In genomic region chr7:143180761-143181160, GRCm38 (mm10) we compare ENCODE assay signal across 7 mouse cellular contexts.
A peak's percentile ranks its signal among the peaks of the same experiment; 100 is the strongest.
DNase-seq lines count a peak whose midpoint lies in the region; ATAC-seq lines count a peak whose summit lies in the region.

No protein-coding gene starts in this region.

- no peaks in the 10 kb centered on the region for H3K36me3 ChIP-seq in heart, embryonic 11.5 days (ENCODE audit: control insufficient read depth, insufficient read depth, low read length)

- no peak overlapping the region for H3K4me3 ChIP-seq in heart, embryonic 11.5 days (ENCODE audit: low read depth, low read length)

- peak; percentile 46 to 57 for DNase-seq in right cerebral cortex, postnatal 10 days (ENCODE audit: low spot score in 2 of 2)
- no peak for DNase-seq in right cerebral cortex, adult 2 months (ENCODE audit: low spot score in 2 of 2)
- peak; percentile 25 for DNase-seq in brain, adult 2 months (ENCODE audit: low read depth, low spot score)
- DNase-seq in kidney, adult 9 months = peak; percentile 51
- DNase-seq in lung, postnatal 36 days = peak; percentile 87
- no peak for DNase-seq in thymus, postnatal 25 days

- no peaks in the 10 kb centered on the region for H3K9me3 ChIP-seq in heart, embryonic 11.5 days (replicated peaks; ENCODE audit: control insufficient read depth, low read length)

- H3K4me2 ChIP-seq in heart, embryonic 11.5 days = no peak overlapping the region

- ATAC-seq in heart, embryonic 11.5 days (replicated peaks; ENCODE audit: insufficient number of reproducible peaks, low FRiP score, low TSS enrichment) = peak; percentile 52

- WGBS in heart, embryonic 11.5 days (ENCODE audit: insufficient replicate concordance) = 44% methylated on average over 3 of the region's 3 CpGs

- H3K27me3 ChIP-seq in heart, embryonic 11.5 days (ENCODE audit: control insufficient read depth, insufficient read depth, low read length) = no peaks in the 10 kb centered on the region

- H3K4me1 ChIP-seq in heart, embryonic 11.5 days (ENCODE audit: control insufficient read depth, insufficient read depth, low read length) = peaks cover 8% of the 10 kb centered on the region

- no peak overlapping the region for H3K9ac ChIP-seq in heart, embryonic 11.5 days (ENCODE audit: low read depth, low read length)

- H3K27ac ChIP-seq in heart, embryonic 11.5 days (ENCODE audit: low read depth, low read length) = no peak overlapping the region

Comparison
In these comparisons a context has a peak if more than half of its experiments do, and no peak if none do; other contexts are left out.
1. DNase-seq: peak in right cerebral cortex, postnatal 10 days (2 of 2), brain, adult 2 months (single experiment), kidney, adult 9 months (single experiment) and lung, postnatal 36 days (single experiment); none in right cerebral cortex, adult 2 months (0 of 2) and thymus, postnatal 25 days (single experiment).